Mouse (Mus musculus): Measurements from ENCODE around the gene Ptpn13.

Gene Ptpn13

GRCm38 (mm10) chr5:103423305-103423926, 1.6 kb upstream of the Ptpn13 start:
- CTCF ChIA-PET = no interaction called here

GRCm38 (mm10) chr5:103423927-103424315, 1.1 kb upstream of the Ptpn13 start:
- CTCF ChIA-PET = no interaction called here

GRCm38 (mm10) chr5:103425363-103426031, 505 bp downstream of the Ptpn13 start:
- CTCF ChIA-PET = no interaction called here

GRCm38 (mm10) chr5:103426250-103426649, 1.3 kb downstream of the Ptpn13 start:
- CTCF ChIA-PET = no interaction called here

- CTCF ChIA-PET = no interaction called here
These were observed 6.0 kb downstream of the Ptpn13 start for GRCm38 (mm10) chr5:103430986-103431385.

GRCm38 (mm10) chr5:103431479-103431878, 6.5 kb downstream of the Ptpn13 start:
- CTCF ChIA-PET = no interaction called here

- CTCF ChIA-PET = no interaction called here
These were observed 11.3 kb downstream of the Ptpn13 start for GRCm38 (mm10) chr5:103436039-103436944.

- CTCF ChIA-PET = no interaction called here
These were observed 12.7 kb downstream of the Ptpn13 start for GRCm38 (mm10) chr5:103437714-103438113.

GRCm38 (mm10) chr5:103439171-103439570, 14.2 kb downstream of the Ptpn13 start:
- CTCF ChIA-PET = no interaction called here

- CTCF ChIA-PET = no interaction called here
These were observed 15.7 kb downstream of the Ptpn13 start for GRCm38 (mm10) chr5:103440418-103441276.

GRCm38 (mm10) chr5:103441706-103442105, 16.7 kb downstream of the Ptpn13 start:
- CTCF ChIA-PET = no interaction called here

GRCm38 (mm10) chr5:103442269-103442688, 17.3 kb downstream of the Ptpn13 start:
- CTCF ChIA-PET = no interaction called here

GRCm38 (mm10) chr5:103442921-103443320, 17.9 kb downstream of the Ptpn13 start:
- CTCF ChIA-PET = no interaction called here

GRCm38 (mm10) chr5:103445383-103445782, 20.4 kb downstream of the Ptpn13 start:
- CTCF ChIA-PET = no interaction called here

- CTCF ChIA-PET = no interaction called here
These were observed 22.9 kb downstream of the Ptpn13 start for GRCm38 (mm10) chr5:103447806-103448416.

GRCm38 (mm10) chr5:103448470-103448869, 23.5 kb downstream of the Ptpn13 start:
- CTCF ChIA-PET = no interaction called here

- CTCF ChIA-PET = no interaction called here
These were observed 25.7 kb downstream of the Ptpn13 start for GRCm38 (mm10) chr5:103450663-103451062.

- CTCF ChIA-PET = no interaction called here
These were observed 28.6 kb downstream of the Ptpn13 start for GRCm38 (mm10) chr5:103453361-103454140.

- CTCF ChIA-PET = no interaction called here
These were observed 31.8 kb downstream of the Ptpn13 start for GRCm38 (mm10) chr5:103456794-103457193.

GRCm38 (mm10) chr5:103458411-103458810, 33.4 kb downstream of the Ptpn13 start:
- CTCF ChIA-PET = no interaction called here

Data from spleen, embryonic (tissue).